Mouse (Mus musculus) heart, postnatal 25 days (tissue): ENCODE measurements around the gene Birc5. TPM values are rescaled to one million over a fixed set of nuclear protein-coding genes. Genes with fewer than 3 reads are reported as not detected.
"Not testable (repeated sequence)": the region's sequence is repeated elsewhere in the genome, so short reads cannot be mapped to it uniquely, and the experiment has no call there.

Experiments
- DNase-seq: peaks from one replicate; pipeline ENCODE4 v3.0.0; 2022; ENCODE audit warnings: low spot score
- intact Hi-C: fragments of 180-260 bp; cut with DNase I; formaldehyde crosslinking; loops from one replicate; pipeline ENCODE4 v1.15.1; 2025
- total RNA-seq, 2 experiments: library from RNA; stranded (reverse); gene quantifications; 2 replicates each; pipeline ENCODE4 v1.2.3; 2021

The Birc5 gene
- total RNA-seq, result 1 to 10 TPM in 1 of 2 experiments, under 1 TPM in 1; 0.73 to 1.3 TPM

DNA sequence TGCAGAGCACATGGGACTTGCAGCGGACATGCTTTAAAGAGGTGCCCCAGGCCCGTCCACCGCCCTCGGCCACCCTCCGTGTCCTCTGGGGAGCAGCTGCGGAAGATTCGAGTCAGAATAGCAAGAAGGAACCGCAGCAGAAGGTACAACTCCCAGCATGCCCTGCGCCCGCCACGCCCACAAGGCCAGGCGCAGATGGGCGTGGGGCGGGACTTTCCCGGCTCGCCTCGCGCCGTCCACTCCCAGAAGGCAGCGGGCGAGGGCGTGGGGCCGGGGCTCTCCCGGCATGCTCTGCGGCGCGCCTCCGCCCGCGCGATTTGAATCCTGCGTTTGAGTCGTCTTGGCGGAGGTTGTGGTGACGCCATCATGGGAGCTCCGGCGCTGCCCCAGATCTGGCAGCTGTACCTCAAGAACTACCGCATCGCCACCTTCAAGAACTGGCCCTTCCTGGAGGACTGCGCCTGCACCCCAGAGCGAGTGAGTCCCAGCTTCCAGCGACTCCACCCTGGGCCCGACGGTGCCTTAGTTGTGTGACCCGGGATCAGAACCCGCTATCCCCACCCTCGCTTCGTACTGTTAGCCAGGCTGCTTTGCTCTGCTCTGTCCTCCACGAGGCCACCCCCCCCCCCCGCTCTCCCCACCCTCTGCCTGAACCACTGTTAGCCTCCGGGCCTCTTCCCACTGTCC, at the start of gene Birc5:
Birc5 (plus strand) TSS at position 267 of the 687 bp plus-strand sequence.
- intact Hi-C loops, result no loop called here
- peak; percentile 91 for DNase-seq

DNA sequence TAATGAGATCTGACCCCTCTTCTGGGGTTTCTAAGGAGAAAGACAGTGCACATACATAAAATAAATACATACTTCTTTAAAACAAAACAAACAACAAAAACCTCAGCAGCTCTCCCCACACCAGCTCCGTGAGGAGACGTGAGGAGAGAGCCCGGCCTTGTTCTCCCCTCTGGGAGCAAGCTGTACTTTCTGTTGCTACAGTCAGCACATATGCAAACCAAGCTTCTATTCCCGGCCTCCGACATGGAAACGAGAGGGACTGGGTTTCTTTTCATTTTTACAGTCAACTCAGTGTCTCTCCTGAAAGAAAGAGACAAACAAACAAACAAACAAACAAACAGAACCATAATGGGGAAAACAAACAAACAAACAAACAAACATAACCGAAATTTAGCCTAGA, 49.0 kb upstream of the Birc5 start:
- intact Hi-C loops, result no loop called here
- DNase-seq, result no peak

DNA sequence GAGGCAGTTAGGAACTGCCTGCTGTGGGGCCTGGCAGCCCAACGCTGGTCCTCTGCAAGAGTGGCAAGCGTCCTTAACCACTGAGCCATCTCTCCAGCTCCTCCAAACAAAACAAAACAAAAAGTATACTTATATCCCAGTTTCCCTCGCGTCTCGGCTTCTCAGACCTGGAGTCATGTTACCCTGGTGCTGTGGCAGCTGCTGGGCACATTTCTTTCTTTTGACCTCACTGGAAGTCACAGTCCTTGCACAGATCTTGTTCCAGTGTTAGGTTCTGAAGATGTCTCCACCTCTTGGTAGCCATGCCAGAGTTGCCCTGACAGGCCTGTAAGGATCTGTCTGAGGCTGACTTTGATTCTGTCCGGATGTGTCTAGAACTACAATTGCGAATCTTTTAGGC, 47.4 kb upstream of the Birc5 start:
- intact Hi-C loops, result no loop called here
- no peak for DNase-seq

DNA sequence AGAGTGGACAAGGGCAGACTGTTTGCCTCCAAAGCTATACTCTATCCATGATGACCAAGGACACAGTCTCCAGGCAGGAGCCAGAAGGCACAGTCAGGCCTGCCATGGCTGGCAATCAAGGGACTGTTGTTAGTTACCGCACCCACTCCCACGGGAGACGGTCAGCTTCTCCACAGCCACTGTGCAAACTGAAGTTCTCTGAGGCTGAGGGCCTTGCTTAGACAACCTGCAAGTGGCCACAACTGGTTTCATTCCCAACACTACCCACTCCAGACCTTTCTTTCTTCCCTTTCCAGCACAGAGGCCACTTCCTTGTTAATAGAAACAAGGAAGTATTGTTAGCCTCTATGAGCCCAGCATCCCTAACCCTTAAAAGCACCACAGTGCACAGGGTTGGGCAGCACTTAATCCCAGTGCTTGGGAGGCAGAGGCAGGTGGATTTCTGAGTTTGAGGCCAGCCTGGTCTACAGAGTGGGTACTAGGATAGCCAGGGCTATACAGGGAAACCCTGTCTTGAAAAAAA, 45.8 kb upstream of the Birc5 start:
- intact Hi-C loops, result no loop called here
- DNase-seq, result no peak

DNA sequence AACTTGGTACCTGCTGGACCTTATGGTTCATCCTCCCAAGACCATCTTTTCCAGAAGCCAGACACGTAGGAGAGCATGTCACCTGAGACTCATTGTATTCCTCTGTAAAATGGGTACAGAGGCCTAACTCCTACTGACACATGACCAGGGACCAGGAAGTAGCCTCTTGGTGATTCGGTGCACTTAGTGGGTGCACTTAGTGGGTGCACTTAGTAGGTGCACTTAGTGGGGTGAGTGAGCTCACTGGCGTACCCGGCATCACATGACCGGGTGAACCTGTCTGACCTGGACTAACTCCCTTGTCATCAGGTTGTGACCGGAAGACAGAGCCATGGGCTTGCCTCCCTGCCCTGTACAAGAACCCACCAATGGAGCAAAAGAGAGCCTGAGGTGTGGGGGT, 42.3 kb upstream of the Birc5 start:
- no peak for DNase-seq
- intact Hi-C loops, result no loop called here

DNA sequence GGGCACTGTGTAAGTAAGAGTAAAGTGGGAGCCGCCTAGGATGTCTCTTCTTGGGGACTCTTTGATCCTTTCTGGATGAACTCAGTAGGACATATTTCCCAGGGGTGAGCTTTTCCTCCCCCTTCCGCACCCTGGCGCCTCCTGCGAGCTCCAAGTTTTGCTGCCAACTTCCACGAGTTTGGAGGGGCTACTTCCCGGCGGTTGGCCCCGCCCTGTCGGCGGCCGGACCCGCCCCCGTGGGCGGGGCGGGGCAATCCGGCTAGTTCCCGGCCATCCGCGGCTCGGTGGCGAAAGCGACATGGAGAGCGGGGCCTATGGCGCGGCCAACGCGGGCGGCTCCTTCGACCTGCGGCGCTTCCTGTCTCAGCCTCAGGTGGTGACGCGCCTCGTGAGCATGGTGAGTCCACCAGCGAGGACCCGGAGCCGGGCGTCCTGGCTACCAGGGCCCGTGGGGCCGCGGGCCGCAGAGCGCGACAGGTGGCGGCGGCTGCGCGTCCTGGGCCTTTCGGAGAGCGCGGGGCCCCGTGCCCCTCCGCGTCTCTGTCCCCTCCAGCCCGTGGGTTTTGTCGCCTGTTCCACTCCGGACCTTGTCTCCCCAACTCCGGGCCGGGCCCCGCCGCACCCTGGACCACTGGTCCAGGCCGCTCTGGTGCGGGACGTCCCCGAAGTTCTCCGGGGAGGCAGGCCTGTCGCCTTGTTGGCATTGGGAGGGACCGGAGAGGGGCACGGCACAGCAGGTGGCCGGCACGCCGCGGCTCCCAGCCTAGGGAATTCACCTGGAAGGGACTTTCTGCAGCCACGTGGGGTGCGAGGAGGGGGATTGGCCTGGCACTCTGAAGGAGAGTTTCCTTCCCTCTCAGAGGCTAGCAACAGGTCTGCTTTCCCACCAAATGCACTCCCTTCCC, 39.4 kb upstream of the Birc5 start, which contains the start of the genes Gm20708 and Syngr2:
Gm20708 (plus strand) TSS at position 262 of the 905 bp plus-strand sequence.
Syngr2 (plus strand) TSS at position 262 of the 905 bp plus-strand sequence.
- intact Hi-C loops, result no loop called here
- peak; percentile 61 for DNase-seq

DNA sequence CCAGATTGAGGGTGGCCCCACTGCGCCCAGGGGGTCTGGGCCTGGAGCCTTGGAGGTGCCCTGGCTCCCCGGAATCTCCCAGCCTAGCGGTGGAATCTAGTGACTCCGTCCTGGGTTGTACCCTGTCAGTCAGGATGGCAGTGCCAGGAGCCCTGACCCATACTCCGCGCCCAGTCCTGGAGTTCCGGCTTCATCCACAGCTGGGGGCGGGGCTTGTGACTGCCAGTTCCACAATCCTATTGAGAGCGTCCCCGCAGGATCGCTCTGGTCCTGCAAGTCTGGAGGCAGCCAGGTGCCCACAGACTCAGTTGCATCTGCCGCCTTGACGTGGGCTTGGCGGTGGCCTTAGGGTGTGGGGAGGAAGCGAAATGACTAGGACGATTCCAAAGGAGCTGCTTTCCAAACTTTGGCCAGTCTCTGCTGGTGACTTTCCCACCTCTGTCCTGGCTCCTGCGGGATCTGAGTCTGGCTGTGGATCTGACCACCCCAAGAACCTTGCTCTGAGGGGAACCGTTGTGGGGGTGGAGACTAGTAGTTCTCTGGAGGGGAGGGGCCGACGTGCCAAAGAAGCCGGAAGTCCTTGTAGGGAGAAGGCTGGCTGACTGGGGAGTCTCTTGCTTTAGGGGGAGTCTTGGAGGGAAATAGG, 38.5 kb upstream of the Birc5 start:
- DNase-seq, result peak; percentile 68
- intact Hi-C loops, result no loop called here

DNA sequence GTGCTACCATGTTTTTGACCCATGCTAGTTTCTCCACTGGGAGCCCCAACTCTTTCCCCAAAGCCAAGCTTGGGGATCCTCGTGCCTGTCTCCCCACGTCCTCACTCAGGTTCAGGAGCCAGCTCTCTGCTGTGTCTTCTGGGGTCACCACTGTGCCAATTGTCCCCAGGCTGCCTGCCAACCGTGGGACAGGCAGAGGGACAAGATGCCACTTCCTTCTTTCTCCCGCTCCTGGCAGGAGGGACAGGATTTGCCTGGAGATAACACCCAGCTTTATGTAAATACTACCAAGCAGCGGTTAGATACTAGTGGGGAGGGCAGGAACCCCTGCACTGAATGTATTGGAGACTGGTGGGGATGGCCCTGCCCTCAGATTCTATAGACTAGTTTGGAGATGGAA, 35.2 kb upstream of the Birc5 start:
- intact Hi-C loops, result no loop called here
- no peak for DNase-seq

DNA sequence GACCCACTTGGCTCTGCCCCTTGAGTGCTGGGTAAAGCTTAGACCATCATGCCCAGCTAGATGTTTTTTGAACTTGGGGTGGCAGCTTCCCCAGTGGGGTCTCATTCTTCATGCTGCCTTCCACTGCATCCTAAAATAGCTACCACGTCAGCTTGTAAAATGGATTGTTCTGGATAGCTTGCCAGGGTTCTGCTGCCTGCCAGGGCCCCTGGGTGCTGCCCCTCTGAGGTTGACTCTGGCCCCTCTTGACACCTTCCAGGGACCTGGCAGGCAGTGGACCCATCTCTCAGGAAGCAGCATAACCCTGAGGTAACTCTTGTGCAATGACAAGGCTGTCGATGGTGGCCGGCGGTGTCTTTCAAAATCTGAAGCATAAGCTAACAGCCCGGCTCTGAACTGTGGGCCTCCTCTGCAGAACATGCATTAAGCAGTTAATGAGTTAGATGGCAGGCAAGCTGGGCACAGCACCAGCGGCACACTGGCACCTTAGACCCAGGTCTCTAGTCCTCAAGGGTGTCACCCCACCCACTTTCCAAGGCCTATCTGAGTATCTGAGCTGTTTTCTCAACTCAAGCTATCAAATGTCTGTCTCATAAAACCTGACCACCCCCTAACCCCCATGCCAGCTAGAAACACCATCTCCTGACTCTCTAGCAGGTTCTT, 34.2 kb upstream of the Birc5 start:
- intact Hi-C loops, result no loop called here
- DNase-seq, result no peak

DNA sequence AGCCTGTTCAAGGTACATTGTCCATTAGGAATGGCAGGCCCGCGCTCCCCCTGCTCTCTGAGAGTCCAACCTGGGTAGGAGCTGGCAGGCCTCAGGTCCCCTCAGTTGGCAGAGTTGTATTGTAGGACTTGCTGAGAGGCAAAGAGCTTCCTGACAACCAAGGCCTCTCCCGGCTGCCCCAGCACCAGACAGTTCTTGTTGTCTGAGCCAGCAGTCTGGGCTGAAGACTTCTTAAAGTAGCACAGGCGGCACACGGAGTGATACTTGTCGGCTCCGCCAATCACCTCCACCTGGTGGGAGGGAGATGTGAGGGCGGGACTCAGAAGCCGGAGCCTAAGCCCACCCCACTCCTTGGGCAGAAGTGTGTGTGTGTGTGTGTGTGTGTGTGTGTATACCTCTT, 33.2 kb upstream of the Birc5 start:
- DNase-seq, intact Hi-C loops: not testable (repeated sequence)

DNA sequence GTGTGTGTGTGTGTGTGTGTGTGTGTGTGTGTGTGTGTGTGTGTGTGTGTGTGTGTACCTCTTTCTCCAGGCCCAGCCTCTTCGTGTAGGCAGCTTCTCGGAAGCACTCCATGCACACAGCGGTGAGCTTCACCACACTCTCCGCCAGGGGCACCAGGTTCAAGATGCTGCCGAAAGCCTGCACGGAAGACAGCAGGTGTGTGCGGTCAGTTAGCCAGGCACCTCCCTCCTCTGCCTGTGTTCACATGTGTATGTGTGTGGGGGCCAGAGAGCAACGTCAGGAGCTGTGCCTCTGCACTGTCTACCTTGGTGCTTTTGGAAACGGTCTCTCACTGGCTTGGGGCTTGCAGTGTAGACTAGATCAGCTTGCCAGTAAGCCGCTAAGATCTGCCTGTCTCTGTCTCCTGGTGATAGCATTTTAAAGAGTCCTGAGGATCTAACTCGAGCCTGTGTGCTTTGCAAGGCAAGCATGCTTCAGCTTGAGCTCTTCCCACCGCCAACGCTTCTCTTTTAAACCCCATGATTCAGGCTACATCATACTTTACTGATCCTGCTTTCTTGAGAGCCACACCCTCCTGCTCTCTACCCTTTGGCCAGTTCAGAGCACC, 32.6 kb upstream of the Birc5 start:
- intact Hi-C loops, result no loop called here
- DNase-seq, result no peak

DNA sequence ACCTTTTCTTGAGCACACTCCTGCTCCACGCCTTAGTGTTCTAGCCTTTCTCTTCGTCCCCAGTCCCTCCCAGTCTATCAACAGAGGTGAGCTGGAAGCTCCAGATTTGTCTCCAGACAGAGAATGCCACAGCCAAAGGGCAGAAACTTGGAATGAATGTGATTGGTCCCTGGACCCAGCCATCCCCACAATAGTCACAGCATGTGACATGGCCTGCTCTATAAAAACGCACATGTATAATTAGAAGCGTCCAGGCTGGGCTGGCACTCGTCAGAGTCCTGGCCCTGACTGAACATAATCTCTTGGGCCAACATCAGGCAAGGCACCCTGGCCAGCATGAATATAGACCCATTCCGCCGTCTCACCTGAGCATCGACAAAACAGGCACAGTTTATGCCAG, 30.0 kb upstream of the Birc5 start:
- intact Hi-C loops, result no loop called here
- peak; percentile 44 for DNase-seq

DNA sequence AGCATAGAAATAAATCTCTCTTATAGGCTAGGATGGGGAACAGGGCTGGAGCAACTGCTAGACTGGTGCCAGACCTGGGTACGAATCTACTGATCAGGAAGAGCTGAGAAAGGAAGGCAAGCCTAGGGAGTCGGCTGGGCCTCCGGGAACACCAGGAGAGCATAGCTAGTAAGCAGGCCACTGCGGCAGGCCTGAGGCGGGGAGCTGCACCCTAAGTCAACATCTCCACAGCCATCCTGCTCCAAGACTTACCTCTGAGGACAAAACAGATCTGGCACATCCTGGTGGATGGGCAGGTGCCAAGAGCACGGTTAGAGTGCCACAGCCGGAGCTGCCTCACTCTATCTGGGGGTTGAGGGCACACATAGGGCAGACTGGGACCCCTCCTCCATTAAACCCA, 28.9 kb upstream of the Birc5 start:
- no peak for DNase-seq
- intact Hi-C loops, result no loop called here

DNA sequence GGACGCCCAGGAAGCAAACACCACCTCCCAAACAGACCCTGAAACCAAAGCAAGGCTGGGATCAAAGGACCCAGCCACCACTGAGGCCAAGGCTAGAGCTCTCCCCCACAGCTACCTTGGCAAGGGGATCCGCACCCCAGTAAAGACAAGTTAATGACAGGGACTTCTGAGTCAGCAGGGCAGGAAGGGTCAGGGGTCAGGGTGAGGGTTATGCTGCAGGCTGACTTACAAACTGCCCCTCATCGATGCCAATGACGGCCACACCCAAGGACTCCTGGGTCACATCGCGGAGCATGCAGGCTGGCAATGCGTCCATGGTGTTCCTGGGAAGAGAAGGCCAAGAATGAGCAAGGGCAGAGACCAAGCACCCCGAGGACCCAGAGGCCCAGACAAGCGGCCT, 27.2 kb upstream of the Birc5 start:
- no peak for DNase-seq
- intact Hi-C loops, result no loop called here

DNA sequence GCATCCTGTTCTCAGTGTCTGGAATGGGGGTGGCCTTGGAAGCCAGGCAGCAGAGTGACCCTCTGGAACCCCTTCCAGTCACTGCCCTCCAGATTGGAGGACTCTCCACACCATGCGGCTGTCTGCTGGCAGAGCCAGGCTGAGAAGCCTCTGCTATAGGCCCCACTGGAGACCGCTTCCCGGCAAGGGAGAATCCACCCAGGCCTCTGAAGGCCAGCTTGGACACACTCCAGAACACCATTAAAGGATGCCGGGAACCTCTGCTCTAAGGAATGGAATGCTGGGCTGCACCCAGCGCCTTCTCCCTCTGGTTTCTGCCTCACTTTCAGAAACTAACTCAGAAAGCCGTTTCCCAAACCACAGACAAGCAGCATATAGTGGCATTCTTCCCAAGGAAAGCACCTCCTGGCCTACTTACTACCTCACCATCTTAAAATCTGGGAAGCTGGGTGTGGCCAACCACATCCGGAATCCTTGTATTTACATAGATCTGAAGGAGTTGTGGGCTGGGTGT, 26.3 kb upstream of the Birc5 start:
- intact Hi-C loops, result no loop called here

DNA sequence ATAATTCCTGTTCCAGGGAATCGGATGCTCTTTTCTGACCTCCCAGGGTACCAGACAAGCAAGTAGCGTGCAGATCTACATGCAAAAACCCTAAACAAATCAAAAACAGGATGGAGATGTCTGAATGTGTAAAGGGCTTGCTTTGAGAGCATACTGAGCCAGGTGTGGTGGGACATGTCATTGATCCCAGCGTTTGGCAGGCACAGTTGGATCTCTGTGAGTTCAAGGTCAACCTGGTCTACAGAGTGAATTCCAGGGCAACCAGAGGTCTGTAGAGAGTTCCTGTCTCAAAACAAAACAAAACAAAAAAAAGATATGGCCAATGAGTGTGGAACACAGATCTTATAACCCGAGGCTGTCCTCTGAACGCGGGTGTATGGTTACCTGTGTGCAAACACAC, 25.6 kb upstream of the Birc5 start:
- no peak for DNase-seq
- intact Hi-C loops, result no loop called here

More for the DNA sequence above, 26.3 kb upstream of the Birc5 start:
- no peak for DNase-seq

DNA sequence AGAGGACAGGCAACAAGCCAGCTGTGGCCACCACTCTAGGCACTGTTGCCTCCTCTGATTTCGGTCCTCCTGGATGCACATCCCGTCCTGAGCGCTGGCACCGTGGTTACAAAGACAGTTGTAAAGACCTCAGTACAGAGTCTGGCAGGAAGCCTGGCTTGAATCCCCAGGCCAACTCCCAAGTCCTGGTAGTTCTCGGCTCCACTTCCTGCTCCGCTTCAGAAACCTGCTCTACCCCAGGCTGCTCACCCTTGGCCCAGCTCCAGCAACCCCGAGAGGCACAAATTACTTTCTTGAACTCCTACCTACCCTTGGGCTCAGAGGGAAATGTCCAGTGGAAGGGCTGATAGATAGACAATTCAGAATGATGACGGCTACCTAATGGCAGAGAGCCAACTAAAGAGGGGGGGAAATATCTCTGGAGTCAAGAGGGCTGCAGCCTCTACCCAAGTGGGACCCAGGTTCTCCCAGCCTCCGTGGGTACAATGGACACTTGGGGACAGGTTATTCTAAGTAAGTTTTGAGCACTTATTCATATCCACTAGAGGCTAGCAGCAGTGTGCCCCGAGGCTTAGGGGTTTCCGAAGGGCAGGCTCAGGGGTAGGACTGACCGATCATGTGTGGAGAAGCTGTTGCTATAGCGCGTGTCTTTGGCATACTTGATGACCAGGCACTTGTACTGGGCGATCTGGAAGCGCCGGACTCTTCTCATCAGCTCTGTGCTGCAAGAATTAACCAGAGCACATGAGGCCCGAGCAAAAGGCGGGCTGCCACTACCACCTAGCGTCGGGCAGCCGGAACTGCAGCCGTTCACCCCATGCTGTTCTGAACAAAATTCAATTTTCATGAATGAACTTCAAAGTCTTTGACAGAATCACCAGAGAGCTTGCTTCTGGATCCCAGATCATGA, 24.7 kb upstream of the Birc5 start:
- peak; percentile 66 for DNase-seq
- intact Hi-C loops, result loop anchor here (1.0 to 2.0 kb wide), 4 partner anchors 34 to 440 kb away; no protein-coding TSS in a partner anchor
